Mouse (Mus musculus) CH12.LX (cell line): ENCODE results near the gene Fgfr2.

Experiments used
- CTCF ChIP-seq, 2 experiments: IDR thresholded peaks in 1 of 2; conservative IDR thresholded peaks in 1 of 2; 2 replicates each; pipeline ENCODE4 v1.5.1; 2011 to 2012; ENCODE audit warnings: low read depth in 2 of 2, low read length in 2 of 2, improper control_type of control experiment in 1 of 2, inconsistent platforms in 1 of 2, mild to moderate bottlenecking in 1 of 2, moderate library complexity in 1 of 2
- ETS1 ChIP-seq: conservative IDR thresholded peaks from 2 replicates; pipeline ENCODE4 v1.6.1; 2012; ENCODE audit warnings: low read depth, mild to moderate bottlenecking, inconsistent platforms, low read length, improper control_type of control experiment, moderate library complexity
- HCFC1 ChIP-seq: IDR thresholded peaks from 2 replicates; pipeline ENCODE4 v1.6.1; 2012; ENCODE audit warnings: low read depth, mild to moderate bottlenecking, inconsistent platforms, low read length, improper control_type of control experiment

- TF ChIP-seq HCFC1 (no peak), ETS1 (no peak), CTCF (conservative IDR thresholded peaks at IDR 0.05 in 1 of 2, IDR thresholded peaks at IDR 0.05 in 1 of 2; ENCODE audit: low read depth in 2 of 2, low read length in 2 of 2) (no peak)
Measured at GRCm38 (mm10) chr7:132576891-132577290, 546.3 kb downstream of the Fgfr2 start.
